Mouse (Mus musculus): ENCODE data around the gene Fzd5.

Gene Fzd5

DNA sequence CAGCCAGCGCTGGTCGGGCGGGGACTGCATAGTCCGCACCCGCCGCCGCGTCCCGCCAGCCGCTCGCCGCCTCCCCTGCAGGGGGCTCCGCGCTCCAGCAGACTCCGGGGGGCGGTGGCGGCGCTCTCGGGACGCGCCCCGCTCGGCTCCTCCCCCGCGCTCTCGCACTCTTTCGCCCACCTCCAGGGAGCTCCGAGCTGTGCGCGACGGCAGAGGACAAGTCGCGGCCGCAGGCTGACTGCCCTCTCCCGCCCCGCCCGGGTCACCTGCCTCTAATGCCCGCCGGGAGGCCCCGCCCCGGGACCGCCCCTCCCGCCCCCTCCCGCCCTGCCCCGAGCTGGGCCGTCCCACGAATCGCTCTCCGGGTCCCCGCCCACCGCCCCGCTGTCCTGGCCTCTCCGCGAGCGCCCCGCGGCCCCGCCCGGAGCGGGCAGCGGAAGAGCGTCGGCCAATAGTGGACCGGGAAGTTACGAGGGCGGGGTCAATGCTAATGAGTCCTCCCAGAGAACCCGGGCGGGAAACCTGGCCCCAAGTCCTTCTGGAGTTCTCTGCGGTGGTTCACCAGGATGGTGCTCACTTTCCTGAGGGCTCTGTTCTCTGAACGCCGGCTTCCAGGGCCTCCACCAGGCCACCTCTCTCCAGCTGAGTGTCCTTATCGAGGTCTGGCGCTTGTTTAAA lies at the start of gene Fzd5:
Gene Fzd5, minus strand, starts transcription at position 250 of the 678 bp plus-strand sequence.
- peak; percentile 93 for DNase-seq (ENCODE audit: low read depth, low spot score)

GRCm38 (mm10) chr1:64779863-64780262 lies 42.3 kb upstream of the Fzd5 start:
- peak; percentile 47 for DNase-seq (ENCODE audit: low read depth, low spot score)

GRCm38 (mm10) chr1:64779415-64779814 lies 41.9 kb upstream of the Fzd5 start:
- no peak for DNase-seq (ENCODE audit: low read depth, low spot score)

- no peak for DNase-seq (ENCODE audit: low read depth, low spot score)
Observed at GRCm38 (mm10) chr1:64773305-64773704, 35.8 kb upstream of the Fzd5 start.

- no peak for DNase-seq (ENCODE audit: low read depth, low spot score)
Observed at GRCm38 (mm10) chr1:64770169-64770568, 32.6 kb upstream of the Fzd5 start.

DNA sequence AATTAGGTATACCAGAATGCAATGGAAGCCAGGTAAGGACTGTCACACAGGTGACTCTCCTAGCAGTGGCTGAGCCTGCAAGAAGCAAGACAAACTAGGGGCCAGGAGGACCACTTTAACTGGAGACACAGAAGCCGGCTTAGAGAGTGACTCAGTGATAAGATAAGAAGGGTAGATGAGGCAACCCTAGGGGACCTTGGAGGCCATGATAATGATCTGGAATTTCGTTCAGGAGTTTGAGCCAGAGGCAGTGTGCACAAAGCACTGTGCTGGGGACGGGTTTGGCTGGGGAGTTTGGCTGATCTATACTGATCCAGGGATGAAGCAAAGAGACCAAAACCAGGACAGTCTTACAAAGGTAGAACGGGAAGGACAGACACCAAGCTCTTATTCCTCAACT lies 24.1 kb upstream of the Fzd5 start:
- DNase-seq (ENCODE audit: low read depth, low spot score), result no peak

- no peak for DNase-seq (ENCODE audit: low read depth, low spot score)
Observed at GRCm38 (mm10) chr1:64757766-64758165, 20.2 kb upstream of the Fzd5 start.

DNA sequence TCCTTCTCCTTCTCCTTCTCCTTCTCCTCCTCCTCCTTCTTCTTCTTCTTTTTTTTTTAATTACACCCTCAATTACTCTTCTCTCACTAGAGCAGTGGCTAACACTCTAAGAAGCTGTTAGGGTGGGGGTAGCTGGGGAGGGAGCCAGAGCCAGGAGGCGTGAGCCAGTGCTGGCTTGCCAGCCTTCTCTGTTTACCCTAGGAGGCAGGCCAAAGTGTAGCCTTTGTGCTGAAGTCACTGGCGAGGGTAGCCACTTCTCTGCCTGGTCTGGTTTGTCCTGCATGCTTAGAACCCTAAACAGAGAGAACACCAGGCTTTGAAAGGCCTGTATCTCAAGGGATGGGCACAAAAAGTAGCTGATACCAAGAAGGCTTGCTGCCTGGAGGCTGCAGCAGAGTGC lies 19.7 kb upstream of the Fzd5 start:
- no peak for DNase-seq (ENCODE audit: low read depth, low spot score)

DNA sequence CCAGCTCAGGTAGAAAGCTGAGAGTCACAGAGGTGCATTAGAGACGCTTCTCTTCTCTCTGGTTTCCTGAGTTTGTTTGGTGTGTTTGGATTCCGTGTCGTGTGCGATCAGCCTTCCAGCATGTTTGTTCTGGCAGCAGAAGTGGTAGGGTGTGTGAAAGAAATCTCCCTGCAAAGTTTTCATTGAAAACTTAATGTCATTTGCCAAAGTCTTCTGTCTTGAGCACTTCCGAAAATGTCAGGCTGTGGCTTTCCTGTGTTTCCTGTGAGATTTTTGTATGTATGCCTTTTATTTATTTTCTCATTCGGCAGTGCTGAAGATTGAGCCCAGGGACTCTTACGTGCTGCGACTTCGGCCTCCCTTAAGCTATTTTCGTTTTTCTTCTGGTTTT lies 19.1 kb upstream of the Fzd5 start:
- DNase-seq (ENCODE audit: low read depth, low spot score), result no peak

- DNase-seq (ENCODE audit: low read depth, low spot score), result no peak
Observed at GRCm38 (mm10) chr1:64755971-64756639, 18.6 kb upstream of the Fzd5 start.

DNA sequence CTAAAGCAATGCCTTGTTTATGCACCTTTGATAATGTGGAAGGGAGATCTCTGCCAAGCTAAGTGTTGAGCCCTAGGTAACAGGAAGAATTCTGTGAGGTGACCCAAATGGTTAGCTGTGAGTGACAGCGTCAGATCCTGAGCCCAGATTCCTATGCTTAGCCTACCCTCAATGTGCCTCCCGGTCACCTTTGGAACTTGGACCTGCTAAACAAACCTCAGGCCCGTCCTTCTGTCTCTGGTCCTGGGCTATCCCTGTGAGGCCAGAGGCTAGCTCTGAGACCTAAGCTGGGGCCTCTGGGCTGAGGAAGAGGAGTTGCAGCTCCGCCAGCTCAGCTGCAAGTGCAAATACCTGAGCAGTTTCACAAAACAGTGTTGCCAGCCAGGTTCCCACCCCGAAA lies 17.1 kb upstream of the Fzd5 start:
- DNase-seq (ENCODE audit: low read depth, low spot score), result no peak

GRCm38 (mm10) chr1:64753668-64754067 lies 16.1 kb upstream of the Fzd5 start:
- DNase-seq (ENCODE audit: low read depth, low spot score), result no peak

DNA sequence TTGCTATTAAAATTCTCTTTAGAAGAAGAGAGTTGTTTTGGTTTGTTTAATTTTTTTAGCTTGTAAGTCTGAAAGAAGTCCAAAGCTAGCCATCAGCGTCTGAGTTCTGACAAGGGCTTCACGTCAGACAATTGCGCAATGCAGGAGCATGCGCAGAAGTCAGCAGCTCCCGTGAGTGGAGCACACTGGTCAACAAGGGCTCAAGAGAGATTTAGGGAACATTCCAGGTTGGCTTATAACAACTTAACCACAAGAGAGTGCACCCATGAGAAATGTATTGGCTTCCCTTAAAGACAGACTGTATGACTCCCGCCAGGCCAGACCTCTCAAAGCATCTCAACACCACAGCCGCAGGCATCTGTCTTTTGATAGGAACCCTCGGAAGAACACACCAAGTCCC lies 15.6 kb upstream of the Fzd5 start:
- no peak for DNase-seq (ENCODE audit: low read depth, low spot score)

DNA sequence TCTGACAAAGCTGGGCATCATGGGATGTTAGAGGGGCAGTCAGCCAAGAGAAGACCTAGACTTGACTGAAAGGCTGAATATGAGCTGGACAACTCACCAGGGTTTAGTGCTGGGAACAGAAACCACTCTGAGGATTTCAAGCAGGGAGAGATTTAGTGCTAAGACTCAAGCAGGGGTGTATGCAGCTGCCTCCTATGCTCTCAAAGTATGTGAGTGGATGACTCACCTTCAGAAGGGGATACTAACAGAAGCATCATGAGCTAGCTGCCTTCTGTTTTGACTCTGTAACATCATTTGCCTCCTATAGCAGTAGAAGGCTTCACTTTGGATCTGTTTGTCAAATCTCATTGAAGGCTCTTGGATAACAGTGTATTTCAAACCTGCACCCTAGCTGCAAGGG lies 7.1 kb upstream of the Fzd5 start:
- DNase-seq (ENCODE audit: low read depth, low spot score), result peak; percentile 49

- no peak for DNase-seq (ENCODE audit: low read depth, low spot score)
Observed at GRCm38 (mm10) chr1:64742741-64743408, 5.3 kb upstream of the Fzd5 start.

- DNase-seq (ENCODE audit: low read depth, low spot score), result no peak
Observed at GRCm38 (mm10) chr1:64738661-64739082, 1.1 kb upstream of the Fzd5 start.

- DNase-seq (ENCODE audit: low read depth, low spot score), result no peak
Observed at GRCm38 (mm10) chr1:64738180-64738555, 617 bp upstream of the Fzd5 start.

GRCm38 (mm10) chr1:64736681-64737501 lies 660 bp downstream of the Fzd5 start:
- no peak for DNase-seq (ENCODE audit: low read depth, low spot score)

- DNase-seq (ENCODE audit: low read depth, low spot score), result peak; percentile 49
Observed at GRCm38 (mm10) chr1:64735781-64736680, 1.5 kb downstream of the Fzd5 start.

- peak; percentile 32 for DNase-seq (ENCODE audit: low read depth, low spot score)
Observed at GRCm38 (mm10) chr1:64734771-64735750, 2.5 kb downstream of the Fzd5 start.

All from brain, adult 2 months (tissue).